Mouse (Mus musculus) kidney, adult 11 months (tissue): ENCODE data around the gene Glt1d1.

ENCODE experiments used
- DNase-seq: peaks from one replicate; pipeline ENCODE4 v3.0.0; 2022

The Glt1d1 gene

GRCm38 (mm10) chr5:127633188-127633587 is 1.1 kb downstream of the Glt1d1 start:
- DNase-seq = peak; percentile 37

GRCm38 (mm10) chr5:127633666-127634065 is 1.6 kb downstream of the Glt1d1 start:
- DNase-seq = no peak

GRCm38 (mm10) chr5:127637622-127638021 is 5.6 kb downstream of the Glt1d1 start:
- peak; percentile 80 for DNase-seq

GRCm38 (mm10) chr5:127638177-127638576 is 6.1 kb downstream of the Glt1d1 start:
- no peak for DNase-seq

GRCm38 (mm10) chr5:127639067-127639605 is 7.1 kb downstream of the Glt1d1 start:
- no peak for DNase-seq

GRCm38 (mm10) chr5:127639635-127640034 is 7.6 kb downstream of the Glt1d1 start:
- DNase-seq = no peak

GRCm38 (mm10) chr5:127640359-127640758 is 8.3 kb downstream of the Glt1d1 start:
- DNase-seq = no peak

- no peak for DNase-seq
Observed at GRCm38 (mm10) chr5:127641185-127641958, 9.3 kb downstream of the Glt1d1 start.

GRCm38 (mm10) chr5:127648046-127648445 is 16.0 kb downstream of the Glt1d1 start:
- DNase-seq = no peak

- DNase-seq = peak; percentile 24
Observed at GRCm38 (mm10) chr5:127649077-127649476, 17.0 kb downstream of the Glt1d1 start.

- no peak for DNase-seq
Observed at GRCm38 (mm10) chr5:127658257-127658656, 26.2 kb downstream of the Glt1d1 start.

- DNase-seq = no peak
Observed at GRCm38 (mm10) chr5:127659312-127659711, 27.2 kb downstream of the Glt1d1 start.

- no peak for DNase-seq
Observed at GRCm38 (mm10) chr5:127660267-127660666, 28.2 kb downstream of the Glt1d1 start.

- no peak for DNase-seq
Observed at GRCm38 (mm10) chr5:127660979-127661378, 28.9 kb downstream of the Glt1d1 start.

- DNase-seq = no peak
Observed at GRCm38 (mm10) chr5:127673913-127674312, 41.9 kb downstream of the Glt1d1 start.

GRCm38 (mm10) chr5:127677561-127677960 is 45.5 kb downstream of the Glt1d1 start:
- no peak for DNase-seq

GRCm38 (mm10) chr5:127678501-127678900 is 46.4 kb downstream of the Glt1d1 start:
- DNase-seq = no peak

- no peak for DNase-seq
Observed at GRCm38 (mm10) chr5:127688568-127689170, 56.6 kb downstream of the Glt1d1 start.

- DNase-seq = no peak
Observed at GRCm38 (mm10) chr5:127691085-127691484, 59.0 kb downstream of the Glt1d1 start.

- DNase-seq = no peak
Observed at GRCm38 (mm10) chr5:127691581-127691980, 59.5 kb downstream of the Glt1d1 start.

- DNase-seq = no peak
Observed at GRCm38 (mm10) chr5:127695898-127696297, 63.8 kb downstream of the Glt1d1 start.

GRCm38 (mm10) chr5:127696602-127697001 is 64.5 kb downstream of the Glt1d1 start:
- DNase-seq = no peak

- no peak for DNase-seq
Observed at GRCm38 (mm10) chr5:127698525-127698924, 66.5 kb downstream of the Glt1d1 start.

- no peak for DNase-seq
Observed at GRCm38 (mm10) chr5:127699679-127700078, 67.6 kb downstream of the Glt1d1 start.
